Mouse (Mus musculus): Measurements from ENCODE around the gene Frmd4b. TPM values are rescaled to one million over a fixed set of nuclear protein-coding genes. Genes with fewer than 3 reads are reported as not detected.
A peak's percentile ranks its signal among the peaks of the same experiment; 100 is the strongest.

The Frmd4b gene
- 10 to 100 TPM; 14.9 to 15.1 TPM for total RNA-seq (2021)
- long read RNA-seq, experiment 1, full-length matches to known transcripts, result 8 of 14 reads
- long read RNA-seq, experiment 1, partial matches to known transcripts, result 2 of 14 reads
- long read RNA-seq, experiment 1, other reads (novel, unspliced or antisense), result 4 of 14 reads
- long read RNA-seq, experiment 2, full-length matches to known transcripts, result 1 of 4 reads
- long read RNA-seq, experiment 2, partial matches to known transcripts, result 1 of 4 reads
- long read RNA-seq, experiment 2, other reads (novel, unspliced or antisense), result 2 of 4 reads

- DNase-seq (ENCODE audit: low spot score in 2 of 2), result peak; percentile 56 to 77
Measured at GRCm38 (mm10) chr6:97617266-97617743, at the start of gene Frmd4b. Frmd4b (minus strand) TSS chr6:97617541.

GRCm38 (mm10) chr6:97666417-97666816, 49.1 kb upstream of the Frmd4b start:
- no peak for DNase-seq (ENCODE audit: low spot score in 2 of 2)

- DNase-seq (ENCODE audit: low spot score in 2 of 2), result no peak
Measured at GRCm38 (mm10) chr6:97658921-97659320, 41.6 kb upstream of the Frmd4b start.

- DNase-seq (ENCODE audit: low spot score in 2 of 2), result no peak
Measured at GRCm38 (mm10) chr6:97655986-97656385, 38.6 kb upstream of the Frmd4b start.

GRCm38 (mm10) chr6:97647501-97647900, 30.2 kb upstream of the Frmd4b start:
- no peak for DNase-seq (ENCODE audit: low spot score in 2 of 2)

GRCm38 (mm10) chr6:97623330-97623729, 6.0 kb upstream of the Frmd4b start:
- no peak for DNase-seq (ENCODE audit: low spot score in 2 of 2)

- DNase-seq (ENCODE audit: low spot score in 2 of 2), result no peak
Measured at GRCm38 (mm10) chr6:97622236-97622635, 4.9 kb upstream of the Frmd4b start.

- no peak for DNase-seq (ENCODE audit: low spot score in 2 of 2)
Measured at GRCm38 (mm10) chr6:97617774-97618173, 433 bp upstream of the Frmd4b start.

- peak; percentile 15 to 25 for DNase-seq (ENCODE audit: low spot score in 2 of 2)
Measured at GRCm38 (mm10) chr6:97616658-97617265, 579 bp downstream of the Frmd4b start.

- DNase-seq (ENCODE audit: low spot score in 2 of 2), result peak in 1 of 2 experiments; percentile 5
Measured at GRCm38 (mm10) chr6:97615901-97616461, 1.4 kb downstream of the Frmd4b start.

- DNase-seq (ENCODE audit: low spot score in 2 of 2), result no peak
Measured at GRCm38 (mm10) chr6:97614179-97614578, 3.2 kb downstream of the Frmd4b start.

GRCm38 (mm10) chr6:97612861-97613260, 4.5 kb downstream of the Frmd4b start:
- DNase-seq (ENCODE audit: low spot score in 2 of 2), result no peak

- no peak for DNase-seq (ENCODE audit: low spot score in 2 of 2)
Measured at GRCm38 (mm10) chr6:97610051-97610450, 7.3 kb downstream of the Frmd4b start.

- no peak for DNase-seq (ENCODE audit: low spot score in 2 of 2)
Measured at GRCm38 (mm10) chr6:97607646-97608045, 9.7 kb downstream of the Frmd4b start.

- DNase-seq (ENCODE audit: low spot score in 2 of 2), result no peak
Measured at GRCm38 (mm10) chr6:97595218-97595617, 22.1 kb downstream of the Frmd4b start.

GRCm38 (mm10) chr6:97594589-97594988, 22.8 kb downstream of the Frmd4b start:
- no peak for DNase-seq (ENCODE audit: low spot score in 2 of 2)

- DNase-seq (ENCODE audit: low spot score in 2 of 2), result no peak
Measured at GRCm38 (mm10) chr6:97590230-97590629, 27.1 kb downstream of the Frmd4b start.

GRCm38 (mm10) chr6:97589581-97589980, 27.8 kb downstream of the Frmd4b start:
- no peak for DNase-seq (ENCODE audit: low spot score in 2 of 2)

GRCm38 (mm10) chr6:97589031-97589430, 28.3 kb downstream of the Frmd4b start:
- DNase-seq (ENCODE audit: low spot score in 2 of 2), result no peak

GRCm38 (mm10) chr6:97586606-97587005, 30.7 kb downstream of the Frmd4b start:
- no peak for DNase-seq (ENCODE audit: low spot score in 2 of 2)

GRCm38 (mm10) chr6:97586024-97586423, 31.3 kb downstream of the Frmd4b start:
- no peak for DNase-seq (ENCODE audit: low spot score in 2 of 2)

GRCm38 (mm10) chr6:97582748-97583147, 34.6 kb downstream of the Frmd4b start:
- DNase-seq (ENCODE audit: low spot score in 2 of 2), result no peak

Data from left cerebral cortex, adult 18-20 months (tissue).